Mouse (Mus musculus): Measurements from ENCODE around the gene Gpam. TPM values are rescaled to one million over a fixed set of nuclear protein-coding genes. Genes with fewer than 3 reads are reported as not detected.

The Gpam gene
- total RNA-seq, 2 experiments from 2014 or later: 40.9 to 44.5 TPM

- DNase-seq (ENCODE audit: low spot score in 2 of 2): peak; percentile 36 to 39
- H3K4me3 ChIP-seq: no peak overlapping the region
Observed at GRCm38 (mm10) chr19:55091602-55092413, 35.2 kb downstream of the Gpam start.

GRCm38 (mm10) chr19:55090885-55091284 lies 36.2 kb downstream of the Gpam start:
- Histone ChIP-seq H3K27ac (no peak overlapping the region), H3K4me3 (no peak overlapping the region)
- no peak for DNase-seq (ENCODE audit: low spot score in 2 of 2)
- TF ChIP-seq CTCF (conservative IDR thresholded peaks at IDR 0.05): no peak

More at GRCm38 (mm10) chr19:55091602-55092413, 35.2 kb downstream of the Gpam start:
- peak overlapping the region; percentile 24; the same call in 1 of the 2 replicates for H3K27ac ChIP-seq
- TF ChIP-seq CTCF (conservative IDR thresholded peaks at IDR 0.05): no peak

GRCm38 (mm10) chr19:55090142-55090541 lies 36.9 kb downstream of the Gpam start:
- TF ChIP-seq CTCF (conservative IDR thresholded peaks at IDR 0.05): no peak
- DNase-seq (ENCODE audit: low spot score in 2 of 2): no peak
- Histone ChIP-seq H3K4me3 (no peak overlapping the region), H3K27ac (no peak overlapping the region)

- no peak for DNase-seq (ENCODE audit: low spot score in 2 of 2)
- Histone ChIP-seq H3K4me3 (no peak overlapping the region), H3K27ac (no peak overlapping the region)
- no peak for TF ChIP-seq CTCF (conservative IDR thresholded peaks at IDR 0.05)
Observed at GRCm38 (mm10) chr19:55087776-55088175, 39.3 kb downstream of the Gpam start.

- Histone ChIP-seq H3K27ac (no peak overlapping the region), H3K4me3 (no peak overlapping the region)
- no peak for DNase-seq (ENCODE audit: low spot score in 2 of 2)
- TF ChIP-seq CTCF (conservative IDR thresholded peaks at IDR 0.05): no peak
Observed at GRCm38 (mm10) chr19:55085857-55086185, 41.2 kb downstream of the Gpam start.

GRCm38 (mm10) chr19:55084971-55085856 lies 41.8 kb downstream of the Gpam start:
- H3K27ac ChIP-seq: peak overlapping the region; percentile 28; the same call in 1 of the 2 replicates
- H3K4me3 ChIP-seq: no peak overlapping the region
- no peak for TF ChIP-seq CTCF (conservative IDR thresholded peaks at IDR 0.05)
- no peak for DNase-seq (ENCODE audit: low spot score in 2 of 2)

GRCm38 (mm10) chr19:55076822-55077221 lies 50.2 kb downstream of the Gpam start:
- Histone ChIP-seq H3K27ac (no peak overlapping the region), H3K4me3 (no peak overlapping the region)
- TF ChIP-seq CTCF (conservative IDR thresholded peaks at IDR 0.05): no peak
- DNase-seq (ENCODE audit: low spot score in 2 of 2): no peak

- no peak overlapping the region for H3K4me3 ChIP-seq
- peak; percentile 76 for TF ChIP-seq CTCF (conservative IDR thresholded peaks at IDR 0.05)
- H3K27ac ChIP-seq: peak overlapping the region; percentile 39; the same call in 1 of the 2 replicates
- DNase-seq (ENCODE audit: low spot score in 2 of 2): no peak
Observed at GRCm38 (mm10) chr19:55073004-55073403, 54.0 kb downstream of the Gpam start.

GRCm38 (mm10) chr19:55069054-55069453 lies 58.0 kb downstream of the Gpam start:
- DNase-seq (ENCODE audit: low spot score in 2 of 2): peak in 1 of 2 experiments; percentile 35
- H3K27ac ChIP-seq: 0 out of 2 replicates have a peak overlapping the region, but pooled peaks have one; percentile 39
- TF ChIP-seq CTCF (conservative IDR thresholded peaks at IDR 0.05): no peak
- H3K4me3 ChIP-seq: no peak overlapping the region

- Histone ChIP-seq H3K27ac (no peak overlapping the region), H3K4me3 (no peak overlapping the region)
- DNase-seq (ENCODE audit: low spot score in 2 of 2): no peak
- TF ChIP-seq CTCF (conservative IDR thresholded peaks at IDR 0.05): no peak
Observed at GRCm38 (mm10) chr19:55063272-55063671, 63.8 kb downstream of the Gpam start.

GRCm38 (mm10) chr19:55062501-55062900 lies 64.5 kb downstream of the Gpam start:
- no peak overlapping the region for H3K4me3 ChIP-seq
- DNase-seq (ENCODE audit: low spot score in 2 of 2): no peak
- no peak for TF ChIP-seq CTCF (conservative IDR thresholded peaks at IDR 0.05)
- no peak overlapping the region for H3K27ac ChIP-seq

GRCm38 (mm10) chr19:55061951-55062350 lies 65.1 kb downstream of the Gpam start:
- TF ChIP-seq CTCF (conservative IDR thresholded peaks at IDR 0.05): peak; percentile 70
- Histone ChIP-seq H3K4me3 (no peak overlapping the region), H3K27ac (no peak overlapping the region)
- DNase-seq (ENCODE audit: low spot score in 2 of 2): peak; percentile 67 to 76

GRCm38 (mm10) chr19:55061447-55061901 lies 65.6 kb downstream of the Gpam start:
- Histone ChIP-seq H3K27ac (no peak overlapping the region), H3K4me3 (peak overlapping the region; percentile 28; the same call in 1 of the 2 replicates)
- DNase-seq (ENCODE audit: low spot score in 2 of 2): no peak
- TF ChIP-seq CTCF (conservative IDR thresholded peaks at IDR 0.05): no peak

Measured in layer of hippocampus, adult 2 months (tissue).